Comparison of ENCODE assay signal across 11 mouse cellular contexts in genomic region chr13:112744061-112744849, GRCm38 (mm10). TPM values are rescaled to one million over a fixed set of nuclear protein-coding genes. Genes with fewer than 3 reads are reported as not detected.
DNase-seq lines count a peak whose midpoint lies in the region; ATAC-seq and TF ChIP-seq lines count a peak whose summit lies in the region.
"Had no signal": no experiment of that assay in that cellular context is flagged by ENCODE, and none has a peak within 500 bp of the region (broad histone marks: within the 10 kb centered on the region; RNA-seq: fewer than 3 reads in every experiment).

No protein-coding gene starts in this region.

- no peak for ATAC-seq in limb, embryonic 12.5 days (ENCODE audit: insufficient number of reproducible peaks, insufficient read depth, low FRiP score, low TSS enrichment, low read depth)
- ATAC-seq in forebrain, postnatal 0 days: no peak
- ATAC-seq in cerebellum, adult (ENCODE audit: insufficient number of reproducible peaks, low FRiP score, low TSS enrichment): no peak

- 0 out of 2 replicates have a peak, but pooled peaks cover 9% of the 10 kb centered on the region for H3K4me1 ChIP-seq in limb, embryonic 12.5 days (replicated peaks)
- peaks cover 7% of the 10 kb centered on the region for H3K4me1 ChIP-seq in limb, embryonic 10.5 days
- no peaks in the 10 kb centered on the region for H3K4me1 ChIP-seq in forebrain, postnatal 0 days (ENCODE audit: insufficient read depth)

- WGBS in limb, embryonic 12.5 days: 84% methylated on average over 15 of the region's 15 CpGs
- WGBS in limb, embryonic 10.5 days: 86% methylated on average over 15 of the region's 15 CpGs
- WGBS in forebrain, postnatal 0 days: 82% methylated on average over 15 of the region's 15 CpGs

- no peak overlapping the region for H3K9ac ChIP-seq in limb, embryonic 12.5 days (replicated peaks)
- H3K9ac ChIP-seq in forebrain, postnatal 0 days: no peak overlapping the region

- H3K4me2 ChIP-seq in limb, embryonic 12.5 days: no peak overlapping the region
- H3K4me2 ChIP-seq in forebrain, postnatal 0 days (ENCODE audit: low read depth): no peak overlapping the region

- TF ChIP-seq CTCF in forebrain, postnatal 0 days (IDR thresholded peaks at IDR 0.05; ENCODE audit: low read depth): no peak

- H3K27ac ChIP-seq in limb, embryonic 12.5 days: 0 out of 2 replicates have a peak overlapping the region, but pooled peaks have one; percentile 24
- H3K27ac ChIP-seq in limb, embryonic 10.5 days: no peak overlapping the region
- H3K27ac ChIP-seq in forebrain, postnatal 0 days (ENCODE audit: low read depth, low read length): no peak overlapping the region

- no peaks in the 10 kb centered on the region for H3K9me3 ChIP-seq in limb, embryonic 12.5 days
- no peaks in the 10 kb centered on the region for H3K9me3 ChIP-seq in limb, embryonic 10.5 days (replicated peaks)
- no peaks in the 10 kb centered on the region for H3K9me3 ChIP-seq in forebrain, postnatal 0 days (ENCODE audit: low read length)

- H3K4me3 ChIP-seq in limb, embryonic 12.5 days (replicated peaks): no peak overlapping the region
- H3K4me3 ChIP-seq in limb, embryonic 10.5 days: no peak overlapping the region
- H3K4me3 ChIP-seq in forebrain, postnatal 0 days (ENCODE audit: low read depth, low read length): no peak overlapping the region

- intact Hi-C loops in heart, postnatal 25 days (cut with DNase I): no loop called here

- H3K27me3 ChIP-seq in limb, embryonic 12.5 days: no peaks in the 10 kb centered on the region
- no peaks in the 10 kb centered on the region for H3K27me3 ChIP-seq in limb, embryonic 10.5 days (ENCODE audit: low read depth, poor library complexity, severe bottlenecking)
- no peaks in the 10 kb centered on the region for H3K27me3 ChIP-seq in forebrain, postnatal 0 days (ENCODE audit: insufficient read depth, low read length)

- no peaks in the 10 kb centered on the region for H3K36me3 ChIP-seq in limb, embryonic 12.5 days
- no peaks in the 10 kb centered on the region for H3K36me3 ChIP-seq in limb, embryonic 10.5 days
- H3K36me3 ChIP-seq in forebrain, postnatal 0 days (ENCODE audit: insufficient read depth): no peaks in the 10 kb centered on the region

- no peak for DNase-seq in limb, embryonic 10.5 days (ENCODE audit: low spot score)
- peak; percentile 55 for DNase-seq in gastrocnemius, postnatal 25 days
- peak; percentile 53 for DNase-seq in heart, postnatal 25 days (ENCODE audit: low spot score)
- DNase-seq in lung, postnatal 36 days: peak; percentile 66
- DNase-seq in forebrain, postnatal 0 days: no peak
- no peak for DNase-seq in layer of hippocampus, adult 11-12 months (ENCODE audit: low spot score)
- DNase-seq: cerebellum, adult 11-12 months; layer of hippocampus, adult 9-11 months; thymus, postnatal 25 days had no signal

RNA-seq across cellular contexts. Expression of gene Plpp1, which starts 56.3 kb away (rescaled TPM):
- polyA plus RNA-seq in limb, embryonic 12.5 days (2016; fragmentation: Nextera tagmentation; extraction: Ambion mirVana): 31.5 and 34.0 TPM in 2 replicates
- 17.6 and 22.5 TPM in 2 replicates for polyA plus RNA-seq in limb, embryonic 10.5 days (2016; fragmentation: Nextera tagmentation; extraction: Ambion mirVana)
- 10 to 100 TPM; 35.9 to 43.0 TPM for total RNA-seq in gastrocnemius, postnatal 25 days (2021)
- total RNA-seq in heart, postnatal 25 days (2021): 10 to 100 TPM; 59.4 to 63.6 TPM
- 44.4 and 48.0 TPM in 2 replicates for total RNA-seq in forebrain, postnatal 0 days (2014; rRNA removed)
- polyA plus RNA-seq in forebrain, postnatal 0 days (2015; fragmentation: Nextera tagmentation; extraction: Ambion mirVana): 60.8 and 68.0 TPM in 2 replicates

Comparison
In these comparisons a context has a peak if more than half of its experiments do, and no peak if none do; other contexts are left out.
1. DNase-seq: peak in gastrocnemius, postnatal 25 days (single experiment), heart, postnatal 25 days (single experiment) and lung, postnatal 36 days (single experiment); none in limb, embryonic 10.5 days (single experiment), forebrain, postnatal 0 days (single experiment) and layer of hippocampus, adult 11-12 months (single experiment).